Mouse (Mus musculus) MEL-GATA-1-ER (cell line): Measurements from ENCODE around the gene Slc25a12.

Source experiments
- DNase-seq: peaks from one replicate; pipeline ENCODE4 v3.0.0-alpha.2; 2012; ENCODE audit warnings: low read depth; ENCODE audit errors: extremely low read depth

Slc25a12 gene

GRCm38 (mm10) chr2:71256581-71256980 is 111.0 kb downstream of the Slc25a12 start:
- no peak for DNase-seq

- DNase-seq = no peak
Observed at GRCm38 (mm10) chr2:71254836-71255235, 112.7 kb downstream of the Slc25a12 start.

GRCm38 (mm10) chr2:71250841-71251240 is 116.7 kb downstream of the Slc25a12 start:
- no peak for DNase-seq

GRCm38 (mm10) chr2:71248071-71248470 is 119.5 kb downstream of the Slc25a12 start:
- DNase-seq = no peak

- no peak for DNase-seq
Observed at GRCm38 (mm10) chr2:71246096-71246495, 121.5 kb downstream of the Slc25a12 start.

GRCm38 (mm10) chr2:71245416-71245815 is 122.1 kb downstream of the Slc25a12 start:
- DNase-seq = no peak

GRCm38 (mm10) chr2:71244807-71245206 is 122.7 kb downstream of the Slc25a12 start:
- DNase-seq = no peak

GRCm38 (mm10) chr2:71243058-71243672 is 124.4 kb downstream of the Slc25a12 start:
- no peak for DNase-seq

GRCm38 (mm10) chr2:71242180-71242579 is 125.4 kb downstream of the Slc25a12 start:
- no peak for DNase-seq

- DNase-seq = no peak
Observed at GRCm38 (mm10) chr2:71241505-71241904, 126.0 kb downstream of the Slc25a12 start.

GRCm38 (mm10) chr2:71236009-71236408 is 131.5 kb downstream of the Slc25a12 start:
- DNase-seq = no peak

GRCm38 (mm10) chr2:71235420-71235819 is 132.1 kb downstream of the Slc25a12 start:
- DNase-seq = no peak

GRCm38 (mm10) chr2:71232976-71233375 is 134.6 kb downstream of the Slc25a12 start:
- no peak for DNase-seq

GRCm38 (mm10) chr2:71231951-71232350 is 135.6 kb downstream of the Slc25a12 start:
- DNase-seq = no peak

- no peak for DNase-seq
Observed at GRCm38 (mm10) chr2:71229603-71230002, 137.9 kb downstream of the Slc25a12 start.

GRCm38 (mm10) chr2:71227398-71227797 is 140.2 kb downstream of the Slc25a12 start:
- DNase-seq = no peak
